Mouse (Mus musculus): ENCODE data around the gene Gipr.
A peak's percentile ranks its signal among the peaks of the same experiment; 100 is the strongest.

- peak; percentile 18; the same call in 1 of the 2 replicates for TF ChIP-seq CTCF (conservative IDR thresholded peaks at IDR 0.05; ENCODE audit: low read length)
- no peak for TF ChIP-seq NANOG (IDR thresholded peaks at IDR 0.05; ENCODE audit: borderline replicate concordance, low read length)
- no peak for TF ChIP-seq POU5F1 (IDR thresholded peaks at IDR 0.05; ENCODE audit: borderline replicate concordance, low read length)
Observed at GRCm38 (mm10) chr7:19155825-19156475, 10.0 kb downstream of the Gipr start.
